Mouse (Mus musculus) mouse trophoblast stem cell (cell line): ENCODE data around the gene Taf13.

ENCODE experiments used
- in situ Hi-C, 2 experiments: fragments of 300-500 bp; cut with MseI, MboI; formaldehyde crosslinking; loops; 2 replicates in 1 of 2; 3 replicates in 1 of 2; pipeline ENCODE4 v1.15.1; 2025

The Taf13 gene

GRCm38 (mm10) chr3:108572309-108573010 is 962 bp downstream of the Taf13 start:
- in situ Hi-C loops, result no loop called here

DNA sequence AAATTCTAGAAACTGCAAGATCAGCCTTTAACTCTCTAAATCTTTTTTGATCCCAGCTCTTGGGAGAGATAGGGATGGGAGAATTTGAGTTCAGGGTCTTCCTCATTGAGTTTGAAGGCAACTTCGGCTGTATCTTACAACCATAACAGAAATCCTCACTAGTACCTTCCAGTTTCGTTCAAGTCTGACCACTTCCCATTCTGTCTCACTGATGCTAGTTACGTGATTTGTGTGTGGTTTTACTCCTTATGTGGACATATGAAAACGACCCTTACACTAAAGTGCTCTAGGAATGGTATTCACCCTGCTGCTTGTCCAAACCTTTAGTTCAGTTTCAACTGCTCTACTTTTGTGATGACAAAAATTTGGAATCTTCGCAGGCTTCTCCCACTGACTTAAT is 2.5 kb downstream of the Taf13 start:
- in situ Hi-C loops, result no loop called here

DNA sequence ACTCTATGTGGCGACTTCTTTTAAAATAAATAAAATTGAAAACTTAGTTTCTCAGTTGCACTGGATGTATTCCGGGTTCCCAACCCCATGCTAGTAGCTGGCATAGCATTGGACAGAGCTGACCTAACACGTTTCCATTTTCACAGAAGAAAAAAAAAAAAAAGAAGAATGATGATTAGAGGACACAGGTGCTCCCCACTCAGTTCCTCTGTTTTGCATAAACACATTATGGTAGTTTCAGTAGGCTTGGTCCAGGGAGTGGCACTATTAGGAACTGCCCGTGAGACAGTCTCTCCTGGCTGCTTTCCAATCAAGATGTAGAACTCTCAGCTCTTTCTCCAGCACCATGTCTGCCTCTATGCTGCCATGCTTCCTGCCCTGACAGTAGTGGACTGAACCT is 13.1 kb downstream of the Taf13 start:
- in situ Hi-C loops, result no loop called here

- in situ Hi-C loops, result no loop called here
Measured at GRCm38 (mm10) chr3:108588446-108588845, 16.9 kb downstream of the Taf13 start.

DNA sequence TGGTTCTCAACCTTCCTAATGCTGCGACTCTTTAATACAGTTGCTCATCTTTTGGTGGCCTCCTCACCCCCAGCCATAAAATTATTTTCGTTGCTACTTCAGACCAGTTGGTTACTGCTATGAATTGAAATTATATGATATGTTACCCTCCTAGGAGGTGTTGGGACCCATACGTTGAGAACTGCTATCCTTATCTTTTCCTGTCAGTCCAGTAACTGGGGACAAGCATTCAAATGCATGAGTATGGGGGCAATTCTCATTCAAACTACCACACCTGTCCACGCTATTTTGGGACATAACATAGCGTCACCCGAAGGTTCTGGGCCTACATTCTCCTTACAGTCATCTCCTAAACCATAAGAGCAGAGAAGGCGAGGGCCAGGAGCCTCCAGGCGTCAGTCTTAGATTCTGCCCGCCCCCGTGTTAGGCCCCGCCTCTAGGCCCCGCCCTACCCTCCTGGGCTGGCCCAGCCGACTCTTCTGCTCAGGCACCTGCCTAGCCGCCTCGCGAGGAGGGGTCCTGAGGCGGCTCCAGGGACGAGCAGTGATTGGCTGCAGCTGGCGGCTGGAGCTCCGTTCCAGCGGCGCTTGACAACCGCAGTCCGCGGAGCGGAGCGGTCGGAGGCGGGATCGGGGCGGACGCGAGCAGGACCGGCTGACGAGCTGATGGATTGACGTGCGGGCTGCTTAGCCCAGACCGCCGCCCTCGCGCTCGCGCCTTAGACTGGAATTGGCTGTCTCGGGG is 19.5 kb downstream of the Taf13 start, which contains the start of gene Wdr47:
Gene Wdr47 (plus strand): TSS at position 494 of the 744 bp plus-strand sequence.
- in situ Hi-C loops, result no loop called here

DNA sequence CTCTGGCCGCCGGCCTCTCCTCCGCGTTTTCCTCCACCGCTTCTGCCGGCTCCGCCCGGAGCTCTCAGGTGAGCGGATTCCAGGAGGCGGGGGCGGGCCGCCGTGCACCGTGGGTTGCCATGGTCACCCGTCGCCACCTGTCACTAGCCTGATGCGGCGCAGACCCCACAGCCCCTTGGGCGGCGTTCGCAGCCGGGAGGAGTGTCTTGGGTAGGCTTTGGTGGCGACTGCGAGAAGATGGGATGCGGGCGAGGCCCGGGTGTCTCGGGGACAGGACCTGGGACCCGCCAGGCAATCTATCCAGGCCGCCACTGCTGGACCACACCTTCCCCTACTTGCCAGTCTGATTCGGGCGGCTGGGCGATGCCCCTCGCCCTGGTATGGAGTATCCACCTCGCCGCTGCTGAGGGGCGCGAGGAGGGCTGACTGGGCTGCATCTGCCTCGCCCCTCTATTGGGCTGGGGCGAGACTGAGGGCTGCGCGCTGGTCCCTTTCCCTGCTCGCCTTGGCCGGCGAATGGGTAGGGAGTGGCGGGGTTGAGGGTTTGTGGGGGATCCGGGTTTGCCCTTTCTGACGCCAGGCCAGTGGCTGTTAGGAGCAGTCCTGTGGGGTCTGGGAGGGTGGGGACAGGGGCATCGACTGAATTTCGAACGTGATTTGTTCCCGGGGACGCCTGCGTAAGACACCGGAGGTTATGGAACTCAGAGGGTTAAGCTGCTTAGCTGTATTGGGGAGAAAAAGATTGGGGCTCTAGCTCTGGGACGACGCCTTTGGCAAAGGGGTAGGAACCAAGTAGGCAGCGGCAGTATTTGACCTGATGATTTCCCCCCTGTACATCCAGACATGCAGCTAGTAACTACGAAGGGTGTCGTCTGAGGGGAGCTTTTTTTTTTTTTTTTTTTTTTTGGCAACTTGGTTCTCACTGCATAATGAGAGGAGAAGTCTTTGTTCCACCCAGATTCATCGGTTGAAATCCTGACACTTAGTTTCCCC is 20.3 kb downstream of the Taf13 start:
- in situ Hi-C loops, result no loop called here

DNA sequence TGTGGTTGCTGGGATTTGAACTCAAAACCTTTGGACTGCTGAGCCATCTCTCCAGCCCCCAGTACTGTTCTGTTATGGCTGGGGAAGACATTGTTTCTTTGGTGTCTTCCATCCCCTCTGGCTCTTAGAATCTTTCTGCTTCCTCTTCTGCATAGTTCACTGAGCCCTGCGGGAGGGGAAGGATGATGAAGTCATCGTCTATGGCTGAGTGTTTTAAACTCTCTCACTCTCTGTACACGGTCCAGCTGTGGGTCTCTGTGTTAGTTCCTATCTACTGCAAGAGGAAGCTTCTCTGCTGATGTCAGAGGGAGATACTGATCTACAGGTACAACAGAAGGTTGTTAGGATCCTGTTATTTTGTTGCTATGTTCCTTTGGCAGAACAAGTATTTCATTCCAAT is 37.4 kb downstream of the Taf13 start:
- in situ Hi-C loops, result no loop called here
